Mouse (Mus musculus): ENCODE measurements around the gene Wfikkn1. TPM values are rescaled to one million over a fixed set of nuclear protein-coding genes. Genes with fewer than 3 reads are reported as not detected.

The Wfikkn1 gene
- polyA plus RNA-seq, 1 experiment from 2014 or later: 0.41 TPM

DNA sequence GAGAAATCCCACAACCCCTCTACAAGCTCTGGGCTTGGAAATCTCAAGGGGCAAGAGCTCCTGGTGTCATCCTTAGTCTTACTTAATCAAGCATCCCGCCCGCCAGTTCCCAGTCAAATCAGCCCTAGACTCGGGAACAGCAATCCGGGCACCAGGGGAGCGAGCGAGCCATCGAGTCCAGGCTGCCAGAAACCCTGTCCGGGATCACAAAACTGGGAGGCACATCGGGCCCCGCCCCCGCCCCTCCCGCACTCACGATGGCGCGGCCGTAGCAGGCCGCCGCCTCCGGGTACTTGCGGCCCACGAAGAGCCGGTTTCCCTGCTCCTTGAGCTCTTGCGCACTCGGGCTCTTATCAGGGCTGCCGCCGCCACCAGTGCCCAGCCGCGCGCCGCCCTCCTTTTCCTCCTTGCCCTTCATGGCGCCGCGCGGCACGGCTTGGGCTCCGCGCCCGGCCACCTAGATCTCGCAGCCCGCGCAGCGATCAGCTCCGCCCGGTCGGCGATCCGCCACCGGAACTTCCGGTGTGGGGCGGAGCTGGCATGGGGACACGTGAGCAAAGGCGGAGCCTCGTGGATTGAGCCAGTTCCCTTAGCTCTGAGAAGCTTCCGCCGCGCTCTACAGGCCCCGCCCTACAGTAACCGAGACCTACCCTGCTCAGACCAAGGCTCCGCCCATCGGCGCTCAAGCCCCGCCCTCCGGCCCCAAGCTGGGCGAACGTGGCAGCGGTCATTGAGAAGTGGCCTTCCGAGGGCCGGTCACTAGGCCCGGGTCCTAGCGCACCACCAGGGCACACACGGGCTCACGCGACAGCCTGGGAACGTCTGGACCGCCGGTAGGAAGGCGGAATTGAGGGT, 48.0 kb downstream of the Wfikkn1 start:
- Histone ChIP-seq H3K36me3 (ENCODE audit: control insufficient read depth, insufficient read depth) (peaks cover 19% of the 10 kb centered on the region), H3K9me3 (replicated peaks; ENCODE audit: control insufficient read depth, low read length) (no peaks in the 10 kb centered on the region), H3K4me2 (ENCODE audit: low read depth, low read length) (peak overlapping the region; percentile 98), H3K27ac (ENCODE audit: low read length) (peak overlapping the region; percentile 99), H3K4me3 (ENCODE audit: low read length) (peak overlapping the region; percentile 90), H3K9ac (ENCODE audit: low read length) (peak overlapping the region; percentile 97), H3K27me3 (ENCODE audit: control insufficient read depth, insufficient read depth, low read length) (no peaks in the 10 kb centered on the region), H3K4me1 (ENCODE audit: control insufficient read depth, insufficient read depth, low read length) (peaks cover 70% of the 10 kb centered on the region)
- peak; percentile 91 for ATAC-seq (replicated peaks; ENCODE audit: extremely low read depth, insufficient read depth, low FRiP score)
- WGBS: under 1% methylated on average over 77 of the region's 77 CpGs

GRCm38 (mm10) chr17:25831451-25832281, 49.0 kb downstream of the Wfikkn1 start:
- peak overlapping the region; percentile 99 for H3K27ac ChIP-seq (ENCODE audit: low read length)
- H3K9me3 ChIP-seq (replicated peaks; ENCODE audit: control insufficient read depth, low read length): no peaks in the 10 kb centered on the region
- H3K9ac ChIP-seq (ENCODE audit: low read length): peak overlapping the region; percentile 97
- H3K36me3 ChIP-seq (ENCODE audit: control insufficient read depth, insufficient read depth): peaks cover 26% of the 10 kb centered on the region
- no peak for ATAC-seq (replicated peaks; ENCODE audit: extremely low read depth, insufficient read depth, low FRiP score)
- peak overlapping the region; percentile 90 for H3K4me3 ChIP-seq (ENCODE audit: low read length)
- H3K27me3 ChIP-seq (ENCODE audit: control insufficient read depth, insufficient read depth, low read length): no peaks in the 10 kb centered on the region
- H3K4me2 ChIP-seq (ENCODE audit: low read depth, low read length): peak overlapping the region; percentile 98
- 47% methylated on average over 21 of the region's 21 CpGs for WGBS
- H3K4me1 ChIP-seq (ENCODE audit: control insufficient read depth, insufficient read depth, low read length): peaks cover 64% of the 10 kb centered on the region

- no peaks in the 10 kb centered on the region for H3K9me3 ChIP-seq (replicated peaks; ENCODE audit: control insufficient read depth, low read length)
- no peaks in the 10 kb centered on the region for H3K27me3 ChIP-seq (ENCODE audit: control insufficient read depth, insufficient read depth, low read length)
- peaks cover 33% of the 10 kb centered on the region for H3K36me3 ChIP-seq (ENCODE audit: control insufficient read depth, insufficient read depth)
- ATAC-seq (replicated peaks; ENCODE audit: extremely low read depth, insufficient read depth, low FRiP score): no peak
- 87% methylated on average over 14 of the region's 14 CpGs for WGBS
- H3K9ac ChIP-seq (ENCODE audit: low read length): no peak overlapping the region
- no peak overlapping the region; the same call in 1 of the 2 replicates for H3K4me2 ChIP-seq (ENCODE audit: low read depth, low read length)
- no peak overlapping the region for H3K27ac ChIP-seq (ENCODE audit: low read length)
- no peak overlapping the region for H3K4me3 ChIP-seq (ENCODE audit: low read length)
- H3K4me1 ChIP-seq (ENCODE audit: control insufficient read depth, insufficient read depth, low read length): peaks cover 56% of the 10 kb centered on the region
Measured at GRCm38 (mm10) chr17:25830806-25831431, 49.7 kb downstream of the Wfikkn1 start.

DNA sequence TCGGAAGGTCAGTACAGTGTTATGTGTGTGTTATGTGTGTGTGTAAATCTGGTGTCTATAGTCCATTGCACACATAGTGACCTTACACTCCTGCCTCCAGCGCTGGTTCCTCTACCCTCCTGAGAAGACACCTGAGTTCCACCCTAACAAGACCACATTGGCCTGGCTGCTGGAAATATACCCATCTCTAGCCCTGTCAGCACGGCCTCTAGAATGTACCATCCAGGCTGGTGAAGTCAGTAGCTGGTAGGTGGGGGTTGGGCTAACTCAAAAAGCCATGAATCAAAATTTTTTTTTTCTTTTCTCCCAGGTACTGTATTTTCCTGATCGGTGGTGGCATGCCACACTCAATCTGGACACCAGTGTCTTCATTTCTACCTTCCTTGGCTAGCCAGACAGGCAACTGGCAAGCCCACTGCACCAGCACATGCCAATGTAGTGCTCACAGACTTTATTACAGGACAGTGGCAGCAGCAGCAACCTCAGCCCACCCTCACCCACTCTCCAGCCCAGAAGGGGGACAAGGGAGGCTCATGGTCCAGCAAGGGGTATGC, 50.4 kb downstream of the Wfikkn1 start:
- Histone ChIP-seq H3K9ac (ENCODE audit: low read length) (no peak overlapping the region), H3K9me3 (replicated peaks; ENCODE audit: control insufficient read depth, low read length) (no peaks in the 10 kb centered on the region), H3K4me2 (ENCODE audit: low read depth, low read length) (no peak overlapping the region), H3K4me3 (ENCODE audit: low read length) (no peak overlapping the region; the same call in 1 of the 2 replicates), H3K36me3 (ENCODE audit: control insufficient read depth, insufficient read depth) (peaks cover 36% of the 10 kb centered on the region), H3K4me1 (ENCODE audit: control insufficient read depth, insufficient read depth, low read length) (peaks cover 50% of the 10 kb centered on the region), H3K27ac (ENCODE audit: low read length) (no peak overlapping the region), H3K27me3 (ENCODE audit: control insufficient read depth, insufficient read depth, low read length) (no peaks in the 10 kb centered on the region)
- WGBS: 80% methylated on average over 4 of the region's 4 CpGs
- no peak for ATAC-seq (replicated peaks; ENCODE audit: extremely low read depth, insufficient read depth, low FRiP score)

GRCm38 (mm10) chr17:25829558-25830017, 51.1 kb downstream of the Wfikkn1 start:
- WGBS: 31% methylated on average over 8 of the region's 8 CpGs
- Histone ChIP-seq H3K36me3 (ENCODE audit: control insufficient read depth, insufficient read depth) (peaks cover 36% of the 10 kb centered on the region), H3K4me3 (ENCODE audit: low read length) (peak overlapping the region; percentile 68), H3K27ac (ENCODE audit: low read length) (peak overlapping the region; percentile 87), H3K9ac (ENCODE audit: low read length) (peak overlapping the region; percentile 89), H3K27me3 (ENCODE audit: control insufficient read depth, insufficient read depth, low read length) (no peaks in the 10 kb centered on the region), H3K4me2 (ENCODE audit: low read depth, low read length) (peak overlapping the region; percentile 77), H3K4me1 (ENCODE audit: control insufficient read depth, insufficient read depth, low read length) (peaks cover 48% of the 10 kb centered on the region), H3K9me3 (replicated peaks; ENCODE audit: control insufficient read depth, low read length) (no peaks in the 10 kb centered on the region)
- no peak for ATAC-seq (replicated peaks; ENCODE audit: extremely low read depth, insufficient read depth, low FRiP score)

DNA sequence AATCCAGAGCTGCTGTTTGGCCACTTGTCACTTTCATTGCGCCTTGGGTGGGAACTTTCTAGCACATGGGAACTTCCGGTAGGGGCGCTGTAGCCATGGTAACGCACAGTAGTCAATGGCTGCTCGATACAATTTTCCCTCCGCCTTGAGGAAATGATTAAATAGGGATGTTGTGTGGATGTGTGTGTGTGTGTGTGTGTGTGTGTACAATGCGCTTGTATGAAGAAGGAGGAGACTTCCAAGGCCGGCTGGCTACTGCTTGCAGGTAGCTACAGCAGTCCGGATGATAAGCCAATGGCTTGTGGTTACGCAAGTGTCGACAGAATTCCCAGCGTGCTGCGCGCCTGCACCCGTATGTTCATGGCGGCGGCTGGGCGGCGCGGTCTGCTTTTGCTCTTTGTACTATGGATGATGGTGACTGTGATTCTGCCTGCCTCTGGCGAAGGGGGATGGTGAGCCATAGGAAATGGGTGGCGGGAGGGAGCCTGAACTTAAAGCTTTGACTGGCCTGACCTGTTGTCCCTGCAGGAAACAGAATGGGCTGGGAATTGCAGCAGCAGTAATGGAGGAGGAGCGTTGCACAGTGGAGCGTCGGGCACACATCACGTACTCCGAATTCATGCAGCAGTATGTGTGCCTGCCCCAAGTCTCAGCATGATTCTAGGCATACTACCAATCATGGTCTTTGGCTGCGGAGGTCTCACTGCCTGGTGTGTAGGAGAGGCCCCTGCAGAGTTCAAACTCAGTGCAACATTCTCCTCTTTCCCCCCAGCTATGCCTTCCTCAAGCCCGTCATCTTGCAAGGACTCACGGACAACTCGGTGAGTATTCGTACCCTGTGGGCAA, 51.7 kb downstream of the Wfikkn1 start, which contains the start of gene Jmjd8:
Jmjd8 (plus strand) TSS at position 156 of the 846 bp plus-strand sequence.
- WGBS: under 1% methylated on average over 32 of the region's 32 CpGs
- peaks cover 48% of the 10 kb centered on the region for H3K4me1 ChIP-seq (ENCODE audit: control insufficient read depth, insufficient read depth, low read length)
- no peak for ATAC-seq (replicated peaks; ENCODE audit: extremely low read depth, insufficient read depth, low FRiP score)
- H3K27ac ChIP-seq (ENCODE audit: low read length): peak within 1 kb of the TSS; percentile 87
- H3K27me3 ChIP-seq (ENCODE audit: control insufficient read depth, insufficient read depth, low read length): no peaks in the 10 kb centered on the region
- H3K36me3 ChIP-seq (ENCODE audit: control insufficient read depth, insufficient read depth): peaks cover 36% of the 10 kb centered on the region
- no peaks in the 10 kb centered on the region for H3K9me3 ChIP-seq (replicated peaks; ENCODE audit: control insufficient read depth, low read length)
- peak within 1 kb of the TSS; percentile 77 for H3K4me2 ChIP-seq (ENCODE audit: low read depth, low read length)
- peak within 1 kb of the TSS; percentile 68 for H3K4me3 ChIP-seq (ENCODE audit: low read length)
- H3K9ac ChIP-seq (ENCODE audit: low read length): peak within 1 kb of the TSS; percentile 89

DNA sequence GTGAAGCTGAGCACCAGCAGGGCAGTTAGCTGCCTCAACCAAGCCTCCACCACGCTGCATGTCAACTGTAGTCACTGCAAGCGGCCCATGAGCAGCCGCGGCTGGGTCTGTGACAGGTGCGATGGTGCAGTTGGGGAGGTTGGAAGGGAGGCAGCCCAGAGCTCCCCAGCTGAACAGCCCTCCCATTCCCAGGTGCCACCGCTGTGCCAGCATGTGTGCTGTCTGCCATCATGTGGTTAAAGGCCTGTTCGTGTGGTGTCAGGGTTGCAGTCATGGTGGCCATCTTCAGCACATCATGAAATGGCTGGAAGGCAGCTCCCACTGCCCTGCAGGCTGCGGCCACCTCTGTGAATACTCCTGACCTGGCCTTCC, 52.4 kb downstream of the Wfikkn1 start:
- H3K9ac ChIP-seq (ENCODE audit: low read length): peak overlapping the region; percentile 89; the same call in 1 of the 2 replicates
- H3K4me3 ChIP-seq (ENCODE audit: low read length): peak overlapping the region; percentile 68
- peaks cover 36% of the 10 kb centered on the region for H3K36me3 ChIP-seq (ENCODE audit: control insufficient read depth, insufficient read depth)
- H3K4me2 ChIP-seq (ENCODE audit: low read depth, low read length): peak overlapping the region; percentile 77
- no peaks in the 10 kb centered on the region for H3K27me3 ChIP-seq (ENCODE audit: control insufficient read depth, insufficient read depth, low read length)
- ATAC-seq (replicated peaks; ENCODE audit: extremely low read depth, insufficient read depth, low FRiP score): no peak
- H3K9me3 ChIP-seq (replicated peaks; ENCODE audit: control insufficient read depth, low read length): no peaks in the 10 kb centered on the region
- H3K27ac ChIP-seq (ENCODE audit: low read length): peak overlapping the region; percentile 87
- 81% methylated on average over 8 of the region's 8 CpGs for WGBS
- peaks cover 48% of the 10 kb centered on the region for H3K4me1 ChIP-seq (ENCODE audit: control insufficient read depth, insufficient read depth, low read length)
